Mouse (Mus musculus) midbrain, embryonic 12.5 days (tissue): ENCODE data around the gene Pnpla6. TPM values are rescaled to one million over a fixed set of nuclear protein-coding genes. Genes with fewer than 3 reads are reported as not detected.
A peak's percentile ranks its signal among the peaks of the same experiment; 100 is the strongest.
"Not testable (repeated sequence)": the region's sequence is repeated elsewhere in the genome, so short reads cannot be mapped to it uniquely, and the experiment has no call there.

Experiments used
- ATAC-seq: fragments of 200-750 bp; cut with Nextera tagmentation; 2 replicates; pipeline ENCODE4 v1.8.0; 2017; ENCODE audit warnings: low read depth, moderate TSS enrichment, moderate library complexity; ENCODE audit not compliant: low FRiP score
- H3K27ac ChIP-seq: fragments of 300-500 bp; sonication (generic); replicated peaks from 2 replicates; pipeline ENCODE4 v1.5.1; 2016; ENCODE audit warnings: mild to moderate bottlenecking
- H3K27me3 ChIP-seq: fragments of 300-500 bp; sonication (generic); 2 replicates; pipeline ENCODE4 v1.6.1; 2016; ENCODE audit warnings: mild to moderate bottlenecking
- H3K36me3 ChIP-seq: fragments of 300-500 bp; sonication (generic); 2 replicates; pipeline ENCODE4 v1.6.1; 2016
- H3K4me1 ChIP-seq: fragments of 300-500 bp; sonication (generic); 2 replicates; pipeline ENCODE4 v1.6.1; 2016
- H3K4me2 ChIP-seq: fragments of 300-500 bp; sonication (generic); replicated peaks from 2 replicates; pipeline ENCODE4 v1.6.1; 2016; ENCODE audit warnings: mild to moderate bottlenecking, moderate library complexity
- H3K4me3 ChIP-seq: fragments of 300-500 bp; sonication (generic); 2 replicates; pipeline ENCODE4 v1.5.1; 2016; ENCODE audit warnings: mild to moderate bottlenecking
- H3K9ac ChIP-seq: fragments of 300-500 bp; sonication (generic); replicated peaks from 2 replicates; pipeline ENCODE4 v1.6.1; 2016; ENCODE audit warnings: mild to moderate bottlenecking, moderate library complexity
- H3K9me3 ChIP-seq: fragments of 300-500 bp; sonication (generic); 2 replicates; pipeline ENCODE4 v1.6.1; 2016; ENCODE audit warnings: mild to moderate bottlenecking
- WGBS: fragments of 180-500 bp; shearing (Covaris S2); methylation state at CpG from one replicate; pipeline ENCODE4 v1.1.7; 2016; 5-methylcytosine and 5-hydroxymethylcytosine counted together
- polyA plus RNA-seq: library from polyadenylated mRNA; unstranded; fragments of >200 nt; fragmentation: Nextera tagmentation; extraction: Ambion mirVana; gene quantifications from 2 replicates; pipeline ENCODE4 v1.2.1, GENCODE M21; 2016

Gene Pnpla6
- polyA plus RNA-seq, 1 experiment from 2014 or later = 30.5 TPM

- ATAC-seq = no peak
- Histone ChIP-seq H3K9ac (no peak overlapping the region), H3K9me3 (peaks cover 5% of the 10 kb centered on the region; the same call in 1 of the 2 replicates), H3K4me3 (no peak overlapping the region), H3K36me3 (peaks cover 27% of the 10 kb centered on the region), H3K4me2 (no peak overlapping the region), H3K27ac (no peak overlapping the region), H3K27me3 (no peaks in the 10 kb centered on the region), H3K4me1 (no peaks in the 10 kb centered on the region)
- 91% methylated on average over 2 of the region's 2 CpGs for whole genome bisulfite sequencing
Observed at GRCm38 (mm10) chr8:3546511-3546910, 31.3 kb downstream of the Pnpla6 start.

DNA sequence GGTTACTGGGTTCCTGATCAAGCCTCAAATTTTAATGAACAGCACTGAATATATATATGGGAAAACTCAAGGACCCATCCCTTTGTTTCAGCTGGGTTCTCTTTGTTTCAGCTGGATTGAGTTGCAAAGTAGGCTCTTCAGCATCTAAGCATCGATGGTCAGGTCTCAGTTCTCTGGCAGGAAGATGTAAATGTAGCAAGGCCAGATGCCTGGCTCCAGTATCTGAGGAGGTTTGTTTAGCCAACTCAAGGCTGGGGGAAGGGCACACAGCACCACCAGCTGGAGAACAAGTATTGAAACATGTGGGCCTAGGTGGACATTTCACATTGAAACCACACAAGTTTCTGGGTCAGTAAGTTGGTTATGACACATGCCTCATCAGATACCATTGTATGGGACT, 37.1 kb downstream of the Pnpla6 start:
- Histone ChIP-seq H3K4me3 (no peak overlapping the region), H3K4me1 (no peaks in the 10 kb centered on the region), H3K9me3 (no peaks in the 10 kb centered on the region), H3K9ac (no peak overlapping the region), H3K27me3 (peaks cover 5% of the 10 kb centered on the region; the same call in 1 of the 2 replicates), H3K4me2 (no peak overlapping the region), H3K36me3 (no peaks in the 10 kb centered on the region), H3K27ac (no peak overlapping the region)
- no peak for ATAC-seq
- 94% methylated on average over 1 of the region's 1 CpGs for WGBS

DNA sequence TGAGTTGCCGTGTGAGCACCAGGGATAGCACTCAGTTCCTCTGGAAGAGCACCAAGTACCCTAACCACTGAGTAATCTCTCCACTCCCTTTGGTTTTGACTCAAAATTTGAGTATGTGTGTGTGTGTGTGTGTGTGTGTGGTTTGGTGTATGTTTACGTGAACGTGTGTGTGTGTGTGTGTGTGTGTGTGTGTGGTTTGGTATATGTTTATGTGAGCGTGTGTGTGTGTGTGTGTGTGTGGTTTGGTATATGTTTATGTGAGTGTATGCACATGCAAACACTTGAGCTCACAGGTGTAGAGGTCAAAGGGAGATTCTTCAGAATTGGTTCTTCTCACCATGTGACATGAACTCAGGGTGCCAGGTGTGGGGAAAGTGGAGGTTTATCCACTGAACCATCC, 40.9 kb downstream of the Pnpla6 start:
- 60% methylated on average over 4 of the region's 4 CpGs for WGBS
- Histone ChIP-seq H3K4me2 (no peak overlapping the region), H3K36me3 (no peaks in the 10 kb centered on the region), H3K9ac (no peak overlapping the region), H3K4me3 (no peak overlapping the region), H3K4me1 (no peaks in the 10 kb centered on the region), H3K27me3 (peaks cover 5% of the 10 kb centered on the region; the same call in 1 of the 2 replicates), H3K27ac (no peak overlapping the region), H3K9me3 (no peaks in the 10 kb centered on the region)
- ATAC-seq = peak; percentile 90

DNA sequence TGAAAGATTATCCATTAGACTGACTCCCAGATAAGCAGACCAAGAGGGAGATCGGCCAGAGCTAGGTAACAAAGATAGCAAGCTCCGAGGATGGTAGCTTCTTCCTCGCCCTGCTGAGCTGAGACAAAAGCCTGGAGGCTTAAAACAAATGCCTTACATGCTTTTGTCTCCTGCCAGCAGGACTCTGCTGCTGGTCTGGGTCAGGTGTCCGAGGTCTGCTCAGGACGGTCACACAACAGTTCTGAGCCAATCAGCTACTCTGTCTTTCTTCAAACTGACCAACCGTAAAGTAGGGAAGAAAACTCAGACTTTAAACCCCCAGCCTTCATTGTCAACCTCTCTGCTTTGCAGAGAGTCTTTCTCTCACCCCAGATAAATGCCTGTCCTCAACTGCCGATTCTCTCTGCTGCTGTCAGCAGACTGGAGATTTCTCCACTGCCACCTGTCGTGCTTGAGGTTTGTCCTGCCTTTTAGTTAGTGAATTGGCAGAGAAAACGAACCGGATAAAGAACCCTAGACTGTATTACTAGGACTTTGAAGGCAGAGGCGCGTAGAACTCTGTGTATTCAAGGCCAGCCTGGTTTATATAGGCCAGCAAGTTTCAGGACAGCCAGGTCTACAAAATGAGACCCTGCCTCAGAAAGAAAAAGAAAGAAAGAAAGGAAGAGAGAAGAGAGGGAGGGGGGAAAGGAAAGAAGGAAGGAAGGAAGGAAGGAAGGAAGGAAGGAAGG, 52.6 kb downstream of the Pnpla6 start, which contains the start of gene C330021F23Rik:
Gene C330021F23Rik (plus strand): TSS at position 350 of the 731 bp plus-strand sequence.
- H3K36me3 ChIP-seq = no peaks in the 10 kb centered on the region
- H3K27me3 ChIP-seq = no peaks in the 10 kb centered on the region
- 1% methylated on average over 12 of the region's 12 CpGs for WGBS
- peak within 1 kb of the TSS; percentile 36 for H3K4me3 ChIP-seq
- ATAC-seq = peak; percentile 90
- no peak within 1 kb of the TSS for H3K27ac ChIP-seq
- no peaks in the 10 kb centered on the region for H3K9me3 ChIP-seq
- peak within 1 kb of the TSS; percentile 46 for H3K9ac ChIP-seq
- H3K4me2 ChIP-seq = peak within 1 kb of the TSS; percentile 52
- peaks cover 20% of the 10 kb centered on the region for H3K4me1 ChIP-seq

DNA sequence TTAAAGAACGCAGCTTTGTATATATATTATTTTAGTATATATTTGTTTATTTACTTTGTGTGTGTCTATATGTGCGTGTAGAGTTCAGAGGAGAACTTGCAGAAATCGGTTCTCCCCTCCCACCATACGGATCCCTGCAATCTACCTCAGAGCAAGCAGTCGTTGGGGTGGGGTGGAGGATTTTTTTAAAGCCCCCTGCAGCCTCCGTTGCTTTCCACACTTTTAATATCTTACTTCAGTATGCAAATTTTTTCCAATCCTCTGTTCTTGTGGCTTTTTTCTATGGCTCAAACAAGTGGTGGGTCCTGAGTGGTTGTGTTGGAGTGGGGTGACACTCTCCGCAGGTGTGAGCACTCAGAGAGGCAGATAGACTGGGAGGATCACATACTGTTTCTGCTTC, 53.2 kb downstream of the Pnpla6 start:
- H3K9me3 ChIP-seq = no peaks in the 10 kb centered on the region
- no peaks in the 10 kb centered on the region for H3K36me3 ChIP-seq
- no peaks in the 10 kb centered on the region for H3K27me3 ChIP-seq
- H3K27ac ChIP-seq = no peak overlapping the region
- H3K4me1 ChIP-seq = peaks cover 20% of the 10 kb centered on the region
- peak overlapping the region; percentile 46; the same call in 1 of the 2 replicates for H3K9ac ChIP-seq
- H3K4me3 ChIP-seq = peak overlapping the region; percentile 36
- ATAC-seq = no peak
- peak overlapping the region; percentile 52 for H3K4me2 ChIP-seq
- 4% methylated on average over 7 of the region's 7 CpGs for WGBS

DNA sequence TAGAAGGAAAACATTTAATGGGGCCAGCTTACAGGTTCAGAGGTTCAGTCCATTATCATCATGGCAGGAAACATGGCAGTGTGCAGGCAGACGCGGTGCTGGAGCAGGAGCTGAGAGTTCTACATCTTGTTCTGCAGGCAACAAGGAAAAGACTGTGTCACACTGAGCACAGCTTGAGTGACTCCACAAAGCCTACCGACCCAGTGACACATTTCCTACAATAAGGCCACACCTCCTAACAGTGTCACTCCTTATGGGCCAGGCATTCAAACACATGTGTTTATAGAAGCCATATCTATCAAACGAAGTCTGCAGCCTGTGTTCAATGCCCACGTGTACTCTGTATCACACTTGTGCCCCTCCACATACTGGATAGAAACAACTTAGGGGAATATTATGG, 54.6 kb downstream of the Pnpla6 start:
- Histone ChIP-seq H3K36me3 (no peaks in the 10 kb centered on the region), H3K4me3 (no peak overlapping the region)
- 87% methylated on average over 5 of the region's 5 CpGs for WGBS

DNA sequence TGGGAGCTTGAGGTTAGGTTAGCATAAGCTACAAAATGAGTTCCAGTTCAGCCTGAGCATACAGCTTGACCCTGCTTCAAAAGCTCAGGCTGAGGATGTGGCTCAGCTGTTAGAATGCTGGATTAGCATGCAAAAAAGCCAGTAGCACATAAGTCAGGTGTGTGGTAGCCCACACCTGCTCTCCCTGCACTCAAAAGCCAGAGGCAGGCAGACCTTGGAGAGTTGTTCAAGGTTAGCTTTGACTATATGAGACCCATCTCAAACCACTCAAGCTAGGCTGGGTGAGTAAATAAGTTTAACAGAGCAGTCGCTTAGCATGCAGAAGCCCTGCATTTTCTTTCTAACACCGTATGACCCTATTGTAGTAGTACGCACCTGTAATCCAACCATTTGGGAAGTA, 59.4 kb downstream of the Pnpla6 start:
- H3K4me3 ChIP-seq = no peak overlapping the region
- no peak for ATAC-seq
- H3K27ac ChIP-seq = no peak overlapping the region
- no peaks in the 10 kb centered on the region for H3K36me3 ChIP-seq
- no peaks in the 10 kb centered on the region for H3K9me3 ChIP-seq
- no peaks in the 10 kb centered on the region for H3K4me1 ChIP-seq
- H3K4me2 ChIP-seq = no peak overlapping the region
- H3K9ac ChIP-seq = no peak overlapping the region
- H3K27me3 ChIP-seq = no peaks in the 10 kb centered on the region
- 96% methylated on average over 3 of the region's 3 CpGs for WGBS

More for the DNA sequence above, 54.6 kb downstream of the Pnpla6 start:
- Histone ChIP-seq H3K9me3 (no peaks in the 10 kb centered on the region), H3K4me1 (peaks cover 20% of the 10 kb centered on the region), H3K27ac (no peak overlapping the region), H3K9ac (no peak overlapping the region), H3K27me3 (no peaks in the 10 kb centered on the region), H3K4me2 (no peak overlapping the region)
- ATAC-seq = no peak

DNA sequence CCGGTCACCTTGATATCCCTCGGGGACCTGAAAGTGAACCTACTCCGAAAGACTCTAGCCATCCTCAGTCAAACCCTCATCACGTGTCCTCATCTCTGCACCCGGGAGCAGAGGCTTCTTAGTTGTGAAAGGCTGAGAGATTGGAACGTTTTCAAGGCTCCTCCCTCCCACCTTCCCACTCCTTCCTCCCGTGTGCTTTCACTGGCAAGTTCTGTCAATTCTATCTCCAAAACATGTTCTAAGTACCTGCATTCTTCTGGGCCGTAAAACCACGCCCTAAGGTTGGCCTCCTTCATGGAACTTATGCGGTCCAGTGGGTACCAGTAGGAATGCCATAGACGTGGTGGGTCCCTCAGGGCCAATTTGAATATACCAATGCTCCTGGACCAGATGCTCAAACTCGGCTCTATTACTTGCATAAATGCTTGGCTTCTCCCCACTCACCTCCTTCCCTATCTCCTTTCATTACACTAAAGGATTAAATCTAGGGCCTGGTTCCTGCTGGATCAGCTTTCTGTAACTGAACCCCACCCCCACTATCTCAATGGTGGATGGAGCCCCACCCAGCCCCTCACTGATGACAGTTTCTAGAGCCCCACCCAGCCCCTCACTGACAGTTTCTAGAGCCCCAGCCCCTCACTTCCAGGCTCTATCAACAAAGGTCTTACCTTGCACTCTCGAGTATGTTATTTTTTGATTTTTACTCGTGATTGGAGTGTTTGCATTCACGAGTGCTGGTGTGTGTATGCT, 61.2 kb downstream of the Pnpla6 start:
- H3K4me2 ChIP-seq = no peak overlapping the region
- 82% methylated on average over 15 of the region's 15 CpGs for WGBS
- no peak overlapping the region for H3K4me3 ChIP-seq
- H3K36me3 ChIP-seq = no peaks in the 10 kb centered on the region
- H3K9ac ChIP-seq = no peak overlapping the region
- no peaks in the 10 kb centered on the region for H3K4me1 ChIP-seq
- no peak for ATAC-seq
- no peaks in the 10 kb centered on the region for H3K9me3 ChIP-seq
- no peak overlapping the region for H3K27ac ChIP-seq
- no peaks in the 10 kb centered on the region for H3K27me3 ChIP-seq

- ATAC-seq = no peak
- H3K36me3 ChIP-seq = no peaks in the 10 kb centered on the region
- H3K4me3 ChIP-seq = no peak overlapping the region
- H3K9ac ChIP-seq = no peak overlapping the region
- H3K9me3 ChIP-seq = no peaks in the 10 kb centered on the region
- H3K27me3 ChIP-seq = no peaks in the 10 kb centered on the region
- 79% methylated on average over 9 of the region's 9 CpGs for WGBS
- no peak overlapping the region for H3K4me2 ChIP-seq
- H3K4me1 ChIP-seq = no peaks in the 10 kb centered on the region
- no peak overlapping the region for H3K27ac ChIP-seq
Observed at GRCm38 (mm10) chr8:3579390-3580364, 64.5 kb downstream of the Pnpla6 start.

- 87% methylated on average over 3 of the region's 3 CpGs for WGBS
- not testable (repeated sequence) for H3K4me1 ChIP-seq, ATAC-seq
Observed at GRCm38 (mm10) chr8:3581961-3582360, 66.8 kb downstream of the Pnpla6 start.

DNA sequence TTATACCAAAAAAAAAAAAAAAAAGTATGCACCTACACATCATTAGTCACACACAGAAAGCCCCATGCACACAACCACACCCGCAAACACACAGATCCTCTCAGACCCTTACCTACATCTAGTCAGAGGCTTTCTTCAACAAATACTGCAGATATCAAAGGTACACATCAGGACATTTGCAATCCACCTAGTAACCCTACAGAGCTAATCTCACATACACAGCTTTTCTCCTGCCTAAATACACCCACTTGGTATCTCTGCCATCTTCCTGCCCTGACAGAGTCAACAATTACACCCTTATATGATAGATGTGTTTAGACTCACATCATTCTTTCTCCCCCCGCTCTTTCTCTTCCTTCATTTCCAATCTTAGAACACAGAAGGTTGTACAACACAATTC, 71.3 kb downstream of the Pnpla6 start:
- H3K27me3 ChIP-seq = peaks cover 12% of the 10 kb centered on the region; the same call in 1 of the 2 replicates
- WGBS = 89% methylated on average over 2 of the region's 2 CpGs

More at GRCm38 (mm10) chr8:3581961-3582360, 66.8 kb downstream of the Pnpla6 start:
- H3K27ac ChIP-seq, H3K4me3 ChIP-seq, H3K36me3 ChIP-seq, H3K4me2 ChIP-seq, H3K27me3 ChIP-seq, H3K9ac ChIP-seq, H3K9me3 ChIP-seq: not testable (repeated sequence)

More for the DNA sequence above, 71.3 kb downstream of the Pnpla6 start:
- Histone ChIP-seq H3K9me3 (no peaks in the 10 kb centered on the region), H3K36me3 (no peaks in the 10 kb centered on the region), H3K9ac (no peak overlapping the region), H3K4me2 (no peak overlapping the region), H3K4me3 (no peak overlapping the region), H3K4me1 (peaks cover 9% of the 10 kb centered on the region; the same call in 1 of the 2 replicates), H3K27ac (no peak overlapping the region)
- no peak for ATAC-seq
